Mouse (Mus musculus) limb, embryonic 11.5 days (tissue): ENCODE results near the gene Vezf1. TPM values are rescaled to one million over a fixed set of nuclear protein-coding genes. Genes with fewer than 3 reads are reported as not detected.
"Not testable (repeated sequence)": the region's sequence is repeated elsewhere in the genome, so short reads cannot be mapped to it uniquely, and the experiment has no call there.

Experiments
- ATAC-seq: fragments of 200-750 bp; cut with Nextera tagmentation; 2 replicates; pipeline ENCODE4 v1.8.0; 2017; ENCODE audit warnings: low read depth; ENCODE audit not compliant: insufficient number of reproducible peaks, low FRiP score, low TSS enrichment
- DNase-seq: peaks from one replicate; pipeline ENCODE4 v3.0.0-alpha.2; 2015; ENCODE audit warnings: low spot score
- H3K27ac ChIP-seq: fragments of 300-500 bp; sonication (generic); replicated peaks from 2 replicates; pipeline ENCODE4 v1.5.1; 2014; ENCODE audit warnings: low read depth, mild to moderate bottlenecking, low read length
- H3K27me3 ChIP-seq: fragments of 300-500 bp; sonication (generic); 2 replicates; pipeline ENCODE4 v1.6.1; 2014; ENCODE audit warnings: mild to moderate bottlenecking, low read length, mixed read lengths; ENCODE audit not compliant: control insufficient read depth, insufficient read depth
- H3K36me3 ChIP-seq: fragments of 300-500 bp; sonication (generic); 2 replicates; pipeline ENCODE4 v1.6.1; 2014; ENCODE audit warnings: mild to moderate bottlenecking, low read length, moderate library complexity, mixed read lengths; ENCODE audit not compliant: control insufficient read depth, insufficient read depth
- H3K4me1 ChIP-seq: fragments of 300-500 bp; sonication (generic); 2 replicates; pipeline ENCODE4 v1.6.1; 2014; ENCODE audit warnings: low read length, mixed read lengths; ENCODE audit not compliant: control insufficient read depth, insufficient read depth
- H3K4me2 ChIP-seq: fragments of 300-500 bp; sonication (generic); 2 replicates; pipeline ENCODE4 v1.6.1; 2014; ENCODE audit warnings: low read depth, mild to moderate bottlenecking, moderate library complexity; ENCODE audit not compliant: severe bottlenecking
- H3K4me3 ChIP-seq: fragments of 300-500 bp; sonication (generic); 2 replicates; pipeline ENCODE4 v1.5.1; 2014; ENCODE audit warnings: low read depth, low read length
- H3K9ac ChIP-seq: fragments of 300-500 bp; sonication (generic); 2 replicates; pipeline ENCODE4 v1.6.1; 2014; ENCODE audit warnings: mild to moderate bottlenecking, low read length
- H3K9me3 ChIP-seq: fragments of 300-500 bp; sonication (generic); 2 replicates; pipeline ENCODE4 v1.6.1; 2016; ENCODE audit warnings: low read length; ENCODE audit not compliant: control insufficient read depth
- whole genome bisulfite sequencing: fragments of 180-500 bp; shearing (Covaris S2); extraction: QIAGEN DNeasy Blood & Tissue Kit; methylation state at CpG from one replicate; pipeline ENCODE4 v1.1.7; 2014; 5-methylcytosine and 5-hydroxymethylcytosine counted together
- polyA plus RNA-seq: library from polyadenylated mRNA; unstranded; fragments of >200 nt; fragmentation: Nextera tagmentation; extraction: Ambion mirVana; gene quantifications from 2 replicates; pipeline ENCODE4 v1.2.1, GENCODE M21; 2014

Vezf1 gene
- polyA plus RNA-seq, 1 experiment from 2014 or later: 67.5 TPM

- H3K36me3 ChIP-seq: no peaks in the 10 kb centered on the region
- WGBS: 90% methylated on average over 10 of the region's 10 CpGs
- H3K4me1 ChIP-seq: no peaks in the 10 kb centered on the region
- H3K4me2 ChIP-seq: no peak overlapping the region
- H3K27me3 ChIP-seq: no peaks in the 10 kb centered on the region
- no peak for DNase-seq
- no peak overlapping the region for H3K27ac ChIP-seq
- no peaks in the 10 kb centered on the region for H3K9me3 ChIP-seq
- no peak overlapping the region for H3K4me3 ChIP-seq
- H3K9ac ChIP-seq: no peak overlapping the region
- no peak for ATAC-seq
These were observed 31.3 kb upstream of the Vezf1 start for GRCm38 (mm10) chr11:88036761-88037251.

GRCm38 (mm10) chr11:88037386-88037785 is 30.7 kb upstream of the Vezf1 start:
- Histone ChIP-seq H3K4me2 (no peak overlapping the region), H3K4me1 (no peaks in the 10 kb centered on the region), H3K36me3 (no peaks in the 10 kb centered on the region), H3K9ac (no peak overlapping the region), H3K27me3 (no peaks in the 10 kb centered on the region), H3K27ac (no peak overlapping the region), H3K9me3 (no peaks in the 10 kb centered on the region), H3K4me3 (no peak overlapping the region)
- DNase-seq (no peak), ATAC-seq (no peak)
- WGBS: 73% methylated on average over 3 of the region's 3 CpGs

GRCm38 (mm10) chr11:88039066-88039465 is 29.0 kb upstream of the Vezf1 start:
- Histone ChIP-seq H3K9me3 (no peaks in the 10 kb centered on the region), H3K4me2 (no peak overlapping the region), H3K9ac (no peak overlapping the region), H3K4me3 (no peak overlapping the region), H3K27me3 (no peaks in the 10 kb centered on the region), H3K4me1 (no peaks in the 10 kb centered on the region), H3K27ac (no peak overlapping the region), H3K36me3 (peaks cover 4% of the 10 kb centered on the region; the same call in 1 of the 2 replicates)
- ATAC-seq: no peak
- 100% methylated on average over 1 of the region's 1 CpGs for WGBS
- no peak for DNase-seq

GRCm38 (mm10) chr11:88044314-88044713 is 23.8 kb upstream of the Vezf1 start:
- H3K9me3 ChIP-seq: no peaks in the 10 kb centered on the region
- H3K27me3 ChIP-seq: no peaks in the 10 kb centered on the region
- H3K9ac ChIP-seq: no peak overlapping the region
- H3K4me2 ChIP-seq: no peak overlapping the region
- no peak overlapping the region for H3K27ac ChIP-seq
- peaks cover 6% of the 10 kb centered on the region; the same call in 1 of the 2 replicates for H3K36me3 ChIP-seq
- no peak for ATAC-seq
- no peak overlapping the region for H3K4me3 ChIP-seq
- peaks cover 7% of the 10 kb centered on the region for H3K4me1 ChIP-seq
- DNase-seq: no peak

- not testable (repeated sequence) for H3K9me3 ChIP-seq, DNase-seq, ATAC-seq, H3K4me2 ChIP-seq, H3K27ac ChIP-seq, H3K36me3 ChIP-seq, H3K27me3 ChIP-seq, H3K9ac ChIP-seq, H3K4me3 ChIP-seq
- 95% methylated on average over 3 of the region's 3 CpGs for WGBS
- peaks cover 12% of the 10 kb centered on the region for H3K4me1 ChIP-seq
These were observed 22.9 kb upstream of the Vezf1 start for GRCm38 (mm10) chr11:88045159-88045558.

- Histone ChIP-seq H3K9me3 (no peaks in the 10 kb centered on the region), H3K4me3 (peak overlapping the region; percentile 100; the same call in 1 of the 2 replicates), H3K4me2 (no peak overlapping the region), H3K27ac (no peak overlapping the region), H3K9ac (no peak overlapping the region), H3K36me3 (peaks cover 7% of the 10 kb centered on the region; the same call in 1 of the 2 replicates), H3K27me3 (no peaks in the 10 kb centered on the region), H3K4me1 (peaks cover 12% of the 10 kb centered on the region)
- DNase-seq: no peak
- ATAC-seq: no peak
- WGBS: 87% methylated on average over 4 of the region's 4 CpGs
These were observed 22.2 kb upstream of the Vezf1 start for GRCm38 (mm10) chr11:88045878-88046277.

- Histone ChIP-seq H3K4me1 (peaks cover 12% of the 10 kb centered on the region), H3K4me2 (peak overlapping the region; percentile 61), H3K36me3 (peaks cover 7% of the 10 kb centered on the region; the same call in 1 of the 2 replicates), H3K27me3 (no peaks in the 10 kb centered on the region), H3K9me3 (no peaks in the 10 kb centered on the region), H3K9ac (peak overlapping the region; percentile 98; the same call in 1 of the 2 replicates), H3K27ac (peak overlapping the region; percentile 99), H3K4me3 (peak overlapping the region; percentile 100)
- 62% methylated on average over 17 of the region's 17 CpGs for WGBS
- DNase-seq (peak; percentile 33), ATAC-seq (no peak)
These were observed 21.6 kb upstream of the Vezf1 start for GRCm38 (mm10) chr11:88046323-88046937.

GRCm38 (mm10) chr11:88046944-88047794 is 20.9 kb upstream of the Vezf1 start, which contains the start of gene Srsf1:
Gene Srsf1 (plus strand): TSS chr11:88047373.
- Histone ChIP-seq H3K36me3 (peaks cover 7% of the 10 kb centered on the region; the same call in 1 of the 2 replicates), H3K4me2 (peak within 1 kb of the TSS; percentile 61), H3K9ac (peak within 1 kb of the TSS; percentile 98), H3K27me3 (no peaks in the 10 kb centered on the region), H3K4me1 (peaks cover 12% of the 10 kb centered on the region), H3K27ac (peak within 1 kb of the TSS; percentile 99), H3K4me3 (peak within 1 kb of the TSS; percentile 100), H3K9me3 (no peaks in the 10 kb centered on the region)
- ATAC-seq (peak; percentile 89), DNase-seq (peak; percentile 98)
- WGBS: under 1% methylated on average over 60 of the region's 60 CpGs
